In genomic region chr7:141429840-141430584, GRCm38 (mm10) we compare ENCODE assay signal across 10 mouse cellular contexts. TPM values are rescaled to one million over a fixed set of nuclear protein-coding genes. Genes with fewer than 3 reads are reported as not detected.
DNase-seq lines count a peak whose midpoint lies in the region; ATAC-seq and TF ChIP-seq lines count a peak whose summit lies in the region.
"Had no signal": no experiment of that assay in that cellular context is flagged by ENCODE, and none has a peak within 500 bp of the region (broad histone marks: within the 10 kb centered on the region; RNA-seq: fewer than 3 reads in every experiment).

No protein-coding gene starts in this region.

- H3K36me3 ChIP-seq in heart, embryonic 12.5 days: peaks cover 38% of the 10 kb centered on the region
- H3K36me3 ChIP-seq in E14TG2a.4 (ENCODE audit: insufficient read depth, low read length): peaks cover 40% of the 10 kb centered on the region
- peaks cover 3% of the 10 kb centered on the region; the same call in 1 of the 2 replicates for H3K36me3 ChIP-seq in forebrain, embryonic 11.5 days (ENCODE audit: control insufficient read depth, insufficient read depth, low read length)
- peaks cover 42% of the 10 kb centered on the region for H3K36me3 ChIP-seq in limb, embryonic 10.5 days

- peak overlapping the region; percentile 45 for H3K9ac ChIP-seq in heart, embryonic 12.5 days
- H3K9ac ChIP-seq in forebrain, embryonic 11.5 days (ENCODE audit: low read length): peak overlapping the region; percentile 57; the same call in 1 of the 2 replicates
- H3K9ac ChIP-seq: limb, embryonic 15.5 days had no signal

- H3K4me1 ChIP-seq in heart, embryonic 12.5 days (replicated peaks): peaks cover 43% of the 10 kb centered on the region
- H3K4me1 ChIP-seq in E14TG2a.4 (replicated peaks; ENCODE audit: low read depth, low read length): peaks cover 92% of the 10 kb centered on the region
- peaks cover 12% of the 10 kb centered on the region for H3K4me1 ChIP-seq in forebrain, embryonic 11.5 days (replicated peaks; ENCODE audit: control insufficient read depth, insufficient read depth, low read length)
- peaks cover 58% of the 10 kb centered on the region for H3K4me1 ChIP-seq in limb, embryonic 10.5 days

- DNase-seq in heart, adult 18-20 months: no peak
- DNase-seq in forebrain, embryonic 11.5 days (ENCODE audit: low spot score): no peak
- peak; percentile 28 for DNase-seq in limb, embryonic 10.5 days (ENCODE audit: low spot score)
- no peak for DNase-seq in right cerebral cortex, postnatal 10 days (ENCODE audit: low spot score in 2 of 2)
- no peak for DNase-seq in embryo, embryonic 10 days (ENCODE audit: low spot score)
- no peak for DNase-seq in retina, embryonic 14.5 days (ENCODE audit: low spot score)

- ATAC-seq in heart, embryonic 12.5 days (ENCODE audit: insufficient number of reproducible peaks, low FRiP score): 0 out of 2 replicates have a peak, but pooled peaks have one; percentile 31
- no peak for ATAC-seq in forebrain, embryonic 11.5 days (replicated peaks; ENCODE audit: low FRiP score)

- TF ChIP-seq CTCF in E14TG2a.4 (conservative IDR thresholded peaks at IDR 0.05; ENCODE audit: low read length): no peak

- H3K4me3 ChIP-seq in heart, embryonic 12.5 days: no peak overlapping the region
- H3K4me3 ChIP-seq in E14TG2a.4 (replicated peaks; ENCODE audit: low read length): peak overlapping the region; percentile 66
- H3K4me3 ChIP-seq in forebrain, embryonic 11.5 days (ENCODE audit: low read depth, low read length): peak overlapping the region; percentile 36; the same call in 1 of the 2 replicates
- H3K4me3 ChIP-seq in limb, embryonic 10.5 days: peak overlapping the region; percentile 52

- WGBS in heart, embryonic 12.5 days: 45% methylated on average over 9 of the region's 9 CpGs
- WGBS in forebrain, embryonic 11.5 days: 71% methylated on average over 9 of the region's 9 CpGs
- WGBS in limb, embryonic 10.5 days: 59% methylated on average over 9 of the region's 9 CpGs

- H3K4me2 ChIP-seq in heart, embryonic 12.5 days: peak overlapping the region; percentile 64
- H3K4me2 ChIP-seq in forebrain, embryonic 11.5 days (ENCODE audit: low read depth, low read length, severe bottlenecking): peak overlapping the region; percentile 64; the same call in 1 of the 2 replicates

- H3K9me3 ChIP-seq in heart, embryonic 12.5 days (replicated peaks): no peaks in the 10 kb centered on the region
- no peaks in the 10 kb centered on the region for H3K9me3 ChIP-seq in E14TG2a.4 (ENCODE audit: low read length)
- no peaks in the 10 kb centered on the region for H3K9me3 ChIP-seq in forebrain, embryonic 11.5 days (ENCODE audit: control insufficient read depth, low read length)
- H3K9me3 ChIP-seq in limb, embryonic 10.5 days (replicated peaks): no peaks in the 10 kb centered on the region
- H3K9me3 ChIP-seq: limb, embryonic 15.5 days had no signal

- no peaks in the 10 kb centered on the region; the same call in 1 of the 2 replicates for H3K27me3 ChIP-seq in heart, embryonic 12.5 days (replicated peaks)
- no peaks in the 10 kb centered on the region; the same call in 1 of the 2 replicates for H3K27me3 ChIP-seq in E14TG2a.4 (ENCODE audit: insufficient read depth, low read length)
- H3K27me3 ChIP-seq in forebrain, embryonic 11.5 days (ENCODE audit: control insufficient read depth, insufficient read depth, low read length): no peaks in the 10 kb centered on the region
- no peaks in the 10 kb centered on the region for H3K27me3 ChIP-seq in limb, embryonic 10.5 days (ENCODE audit: low read depth, poor library complexity, severe bottlenecking)
- H3K27me3 ChIP-seq: limb, embryonic 15.5 days had no signal

- peak overlapping the region; percentile 69 for H3K27ac ChIP-seq in heart, embryonic 12.5 days (ENCODE audit: poor library complexity, severe bottlenecking)
- no peak overlapping the region for H3K27ac ChIP-seq in forebrain, embryonic 11.5 days (ENCODE audit: low read depth, low read length)
- peak overlapping the region; percentile 11; the same call in 1 of the 2 replicates for H3K27ac ChIP-seq in limb, embryonic 10.5 days
- H3K27ac ChIP-seq: limb, embryonic 15.5 days had no signal

RNA-seq across cellular contexts. Expression of gene Cend1, which starts 0.7 kb away (rescaled TPM):
- polyA plus RNA-seq in heart, embryonic 12.5 days (2016; fragmentation: Nextera tagmentation; extraction: Ambion mirVana): 13.9 and 14.6 TPM in 2 replicates
- 1 to 10 TPM in 1 of 2 experiments, under 1 TPM in 1; 0.80 to 1.3 TPM for total RNA-seq in heart, adult 18-20 months (2021)
- polyA plus RNA-seq in forebrain, embryonic 11.5 days (2014; fragmentation: Nextera tagmentation; extraction: Ambion mirVana): 4.1 and 5.4 TPM in 2 replicates
- 6.0 and 8.8 TPM in 2 replicates for polyA plus RNA-seq in limb, embryonic 10.5 days (2016; fragmentation: Nextera tagmentation; extraction: Ambion mirVana)
- total RNA-seq: neutrophil, adult 5-6 weeks had no signal

RNA-seq across cellular contexts. Expression of gene Slc25a22, which starts 7.7 kb away (rescaled TPM):
- polyA plus RNA-seq in heart, embryonic 12.5 days (2016; fragmentation: Nextera tagmentation; extraction: Ambion mirVana): 19.3 and 20.7 TPM in 2 replicates
- 10 to 100 TPM; 45.6 to 59.1 TPM for total RNA-seq in heart, adult 18-20 months (2021)
- 43.2 and 46.0 TPM in 2 replicates for polyA plus RNA-seq in forebrain, embryonic 11.5 days (2014; fragmentation: Nextera tagmentation; extraction: Ambion mirVana)
- polyA plus RNA-seq in limb, embryonic 10.5 days (2016; fragmentation: Nextera tagmentation; extraction: Ambion mirVana): 43.6 and 48.3 TPM in 2 replicates

RNA-seq across cellular contexts. Expression of gene Pidd1, which starts 13.8 kb away (rescaled TPM):
- polyA plus RNA-seq in heart, embryonic 12.5 days (2016; fragmentation: Nextera tagmentation; extraction: Ambion mirVana): 12.0 and 14.3 TPM in 2 replicates
- total RNA-seq in heart, adult 18-20 months (2021): under 1 TPM; 0.21 to 0.42 TPM
- polyA plus RNA-seq in forebrain, embryonic 11.5 days (2014; fragmentation: Nextera tagmentation; extraction: Ambion mirVana): 22.3 TPM in 2 replicates
- 26.8 and 30.0 TPM in 2 replicates for polyA plus RNA-seq in limb, embryonic 10.5 days (2016; fragmentation: Nextera tagmentation; extraction: Ambion mirVana)

RNA-seq across cellular contexts. Expression of gene Gatd1, which starts 16.1 kb away (rescaled TPM):
- 25.5 and 26.7 TPM in 2 replicates for polyA plus RNA-seq in heart, embryonic 12.5 days (2016; fragmentation: Nextera tagmentation; extraction: Ambion mirVana)
- 10 to 100 TPM; 11.3 to 12.4 TPM for total RNA-seq in heart, adult 18-20 months (2021)
- polyA plus RNA-seq in forebrain, embryonic 11.5 days (2014; fragmentation: Nextera tagmentation; extraction: Ambion mirVana): 42.9 and 46.6 TPM in 2 replicates
- 44.5 and 56.4 TPM in 2 replicates for polyA plus RNA-seq in limb, embryonic 10.5 days (2016; fragmentation: Nextera tagmentation; extraction: Ambion mirVana)

RNA-seq across cellular contexts. Expression of gene Rplp2, which starts 17.2 kb away (rescaled TPM):
- polyA plus RNA-seq in heart, embryonic 12.5 days (2016; fragmentation: Nextera tagmentation; extraction: Ambion mirVana): 867 and 941 TPM in 2 replicates
- total RNA-seq in heart, adult 18-20 months (2021): 1,000 to 10,000 TPM in 1 of 2 experiments, 100 to 1,000 TPM in 1; 998 to 1,000 TPM
- polyA plus RNA-seq in forebrain, embryonic 11.5 days (2014; fragmentation: Nextera tagmentation; extraction: Ambion mirVana): 935 and 968 TPM in 2 replicates
- polyA plus RNA-seq in limb, embryonic 10.5 days (2016; fragmentation: Nextera tagmentation; extraction: Ambion mirVana): 1,138 and 1,369 TPM in 2 replicates
